Mouse (Mus musculus) A20 (cell line): ENCODE data around the gene Gnmt.

Experiments used
- DNase-seq: peaks from one replicate; pipeline ENCODE4 v3.0.0-alpha.2; 2011; ENCODE audit warnings: low read depth, low spot score

Gene Gnmt

DNA sequence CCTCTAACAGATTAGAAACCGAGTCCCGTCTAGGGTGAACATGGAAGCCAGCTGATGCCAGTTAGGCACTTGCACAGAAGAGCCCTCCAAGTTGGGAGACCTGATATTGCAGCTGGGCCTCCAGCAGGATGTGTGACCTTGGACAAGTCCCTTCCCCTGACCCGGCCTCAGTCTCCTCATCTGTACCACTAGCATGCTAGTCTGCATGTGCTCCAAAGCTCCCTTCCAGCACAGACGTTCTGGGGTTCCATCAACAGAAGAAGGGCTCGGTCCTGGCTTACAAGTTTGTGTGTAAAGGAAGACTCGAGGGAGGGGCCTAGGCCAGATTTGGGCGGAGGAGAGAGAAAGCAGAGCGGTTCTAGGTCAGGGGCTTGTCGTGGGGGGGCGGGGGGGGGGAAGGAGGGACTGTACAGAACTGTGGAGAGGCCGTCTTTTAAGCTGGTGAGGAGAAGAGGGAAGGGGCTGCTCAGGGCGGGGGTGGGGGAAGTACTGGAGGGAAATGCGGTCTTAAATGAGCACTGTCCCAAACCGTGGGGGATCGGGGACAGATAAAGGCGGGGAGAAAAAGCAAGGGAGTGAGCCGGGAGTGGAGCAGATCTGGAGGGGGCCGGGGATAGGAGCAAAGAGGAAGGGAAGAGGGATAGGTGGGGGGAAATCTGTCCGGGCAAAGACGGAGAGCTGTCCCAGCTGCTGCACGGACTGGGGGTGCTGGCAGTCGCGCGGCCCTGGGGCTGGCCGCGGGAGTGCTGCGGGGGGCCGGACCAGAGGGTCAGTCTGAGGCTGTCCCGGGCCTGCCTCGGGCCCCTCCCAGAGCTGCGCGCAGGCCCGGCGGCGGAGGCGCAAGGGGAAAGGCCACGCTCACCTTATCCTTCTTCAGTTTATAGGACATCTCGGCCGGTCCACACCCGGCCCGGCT lies 24.7 kb downstream of the Gnmt start:
- DNase-seq, result peak; percentile 37

DNA sequence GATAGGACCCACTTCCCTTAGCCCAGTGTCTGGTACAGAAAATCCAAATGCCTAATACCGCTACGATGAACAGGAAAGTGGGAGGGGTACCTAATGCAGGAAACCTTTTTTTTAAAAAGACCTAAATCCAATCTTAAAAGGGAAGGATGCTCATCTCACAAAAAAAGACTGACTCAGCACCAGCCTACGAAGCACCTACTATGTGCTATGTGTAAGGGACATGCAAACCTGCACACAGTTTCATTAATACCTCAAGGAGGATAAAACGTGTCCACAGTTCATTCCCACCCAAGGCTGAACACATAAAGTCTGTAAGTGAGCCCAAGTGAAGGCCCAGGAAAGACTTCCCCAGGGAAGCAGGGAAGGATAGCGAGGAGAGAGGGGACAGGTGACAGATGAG lies 26.5 kb downstream of the Gnmt start:
- DNase-seq, result no peak

DNA sequence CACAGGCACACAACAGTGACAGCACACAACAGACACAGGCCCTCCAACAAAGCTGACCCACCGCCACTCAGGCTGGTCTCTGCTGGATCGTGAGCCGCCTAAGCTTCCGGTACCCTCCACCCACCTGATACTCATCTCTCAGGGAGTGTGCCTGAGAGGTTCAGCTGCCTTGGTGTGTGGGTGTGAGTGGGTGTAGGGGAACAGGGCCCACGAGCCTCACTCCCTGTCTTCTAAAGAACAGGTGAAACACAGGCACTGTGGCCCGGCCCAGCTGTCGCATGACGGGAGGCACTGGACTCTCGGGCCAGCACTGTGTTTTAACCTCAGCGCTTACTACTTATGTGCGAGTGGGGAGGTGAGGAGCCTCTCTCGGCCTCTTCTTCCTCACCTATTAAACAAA lies 26.9 kb downstream of the Gnmt start:
- DNase-seq, result no peak

DNA sequence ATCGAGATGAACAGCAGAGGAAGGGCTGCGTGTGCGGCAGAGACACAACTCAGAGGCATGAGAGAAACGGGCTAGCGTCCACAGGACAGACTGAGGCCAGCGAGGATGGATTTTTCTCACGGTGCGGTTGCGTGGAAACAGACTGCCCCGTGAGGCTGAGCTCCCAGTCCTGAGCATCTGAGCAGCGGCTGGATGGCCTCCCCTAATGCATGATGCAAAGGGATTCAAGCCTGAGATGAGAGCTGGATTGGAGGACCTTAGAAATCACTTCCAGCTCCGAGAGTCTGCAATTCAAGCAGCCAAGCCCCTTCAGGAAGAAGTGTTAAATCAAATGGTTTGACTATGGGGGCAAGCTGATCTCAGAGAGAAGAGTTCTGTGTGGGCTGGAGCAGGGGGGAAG lies 27.5 kb downstream of the Gnmt start:
- no peak for DNase-seq

DNA sequence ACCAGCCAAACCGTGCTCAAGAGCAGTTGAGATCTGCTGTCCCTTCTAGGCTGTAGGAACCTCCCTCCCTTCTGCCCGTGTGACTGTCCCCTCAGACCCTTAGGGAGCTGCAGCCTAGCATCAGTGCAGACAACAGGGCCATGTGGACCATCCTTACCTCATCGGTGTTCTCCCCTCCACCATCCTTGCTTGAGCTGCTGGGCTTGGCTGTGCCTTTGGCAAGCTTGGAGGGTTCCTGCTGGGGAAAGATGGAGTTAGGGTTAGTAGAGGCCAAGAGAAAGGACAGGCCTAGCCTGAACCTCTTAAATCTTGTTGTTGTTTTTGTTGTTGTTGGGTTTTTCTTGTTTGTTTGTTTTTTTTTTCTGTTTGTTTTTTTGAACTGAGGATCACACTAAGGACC lies 29.1 kb downstream of the Gnmt start:
- no peak for DNase-seq

DNA sequence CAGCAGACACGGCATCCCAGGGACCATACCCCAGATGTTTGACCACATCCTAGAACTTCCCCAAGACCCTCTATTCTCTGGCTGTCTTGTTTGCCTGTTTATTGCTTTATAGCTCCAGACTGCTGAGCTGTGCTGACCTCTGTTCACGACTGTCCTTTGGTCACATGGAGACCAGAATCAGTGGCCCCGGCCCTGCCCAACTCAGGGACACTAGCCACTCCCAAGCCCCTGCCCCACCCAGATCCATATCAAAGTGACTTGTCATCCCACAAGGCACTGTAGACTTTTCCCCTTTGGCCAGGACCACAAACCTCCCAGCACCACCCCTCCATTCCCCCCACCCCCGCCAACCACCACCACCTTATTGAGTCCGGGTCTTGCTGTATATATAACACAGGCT lies 29.7 kb downstream of the Gnmt start:
- no peak for DNase-seq

DNA sequence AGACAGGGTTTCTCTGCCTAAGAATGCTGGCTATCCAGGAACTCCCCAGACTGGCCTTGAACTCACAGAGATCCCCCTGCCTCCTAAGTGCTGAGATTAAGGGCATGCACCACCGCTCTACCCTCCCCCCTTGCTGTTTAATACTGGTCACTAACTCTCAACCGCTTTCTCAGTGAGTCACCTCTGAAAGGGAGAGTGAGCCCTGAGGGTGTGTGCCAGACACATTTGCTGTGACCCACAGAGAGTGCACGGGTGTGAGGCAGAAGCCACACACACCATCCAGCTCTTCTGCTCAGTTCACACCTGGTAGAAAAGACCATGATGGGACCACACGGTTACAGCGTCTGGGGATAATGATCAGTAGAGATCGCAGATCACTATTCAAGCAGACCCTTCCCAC lies 30.5 kb downstream of the Gnmt start:
- DNase-seq, result no peak

DNA sequence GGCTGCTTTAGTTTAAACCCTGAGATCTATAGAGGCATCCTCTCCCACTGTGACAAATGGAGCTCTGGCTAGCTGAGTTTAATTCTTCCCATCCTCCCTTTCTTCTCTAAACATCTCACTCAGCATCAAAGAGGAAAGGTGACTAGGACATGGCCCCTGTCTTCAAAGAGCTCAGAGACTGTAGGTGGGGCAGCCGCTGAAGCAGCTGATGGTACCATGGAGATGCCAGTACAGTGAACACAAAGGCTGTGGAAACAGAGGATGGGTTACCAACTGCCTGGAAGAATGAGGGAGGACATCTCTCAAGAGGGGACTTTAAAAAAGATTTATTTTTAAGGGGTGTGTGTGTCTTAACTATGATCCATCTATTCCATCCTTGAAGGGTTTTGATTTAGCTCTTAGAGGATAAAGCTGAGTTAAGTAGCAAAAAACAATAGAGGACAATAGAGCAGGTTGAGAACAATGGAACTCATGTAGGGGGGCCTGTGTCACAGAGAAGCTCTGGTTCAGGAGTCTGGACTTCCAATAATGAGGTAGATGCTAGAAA lies 34.4 kb downstream of the Gnmt start:
- no peak for DNase-seq

DNA sequence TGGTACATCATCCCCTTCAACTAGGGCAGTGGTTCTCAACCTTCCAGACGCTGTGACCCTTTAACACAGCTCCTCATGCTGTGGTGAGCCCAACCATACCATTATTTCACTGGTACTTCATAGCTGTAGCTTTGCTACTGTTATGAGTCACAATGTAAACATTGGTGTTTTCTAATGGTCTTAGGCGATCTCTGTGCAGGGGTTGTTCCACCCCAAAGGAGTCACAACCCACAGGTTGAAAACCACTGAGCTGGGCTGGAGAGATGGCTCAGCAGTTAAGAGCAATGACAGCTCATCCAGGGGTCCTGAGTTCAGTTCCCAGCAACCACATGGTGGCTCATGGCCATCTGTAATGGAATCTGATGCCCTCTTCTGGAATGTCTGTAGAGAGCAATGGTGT lies 37.6 kb downstream of the Gnmt start:
- no peak for DNase-seq

DNA sequence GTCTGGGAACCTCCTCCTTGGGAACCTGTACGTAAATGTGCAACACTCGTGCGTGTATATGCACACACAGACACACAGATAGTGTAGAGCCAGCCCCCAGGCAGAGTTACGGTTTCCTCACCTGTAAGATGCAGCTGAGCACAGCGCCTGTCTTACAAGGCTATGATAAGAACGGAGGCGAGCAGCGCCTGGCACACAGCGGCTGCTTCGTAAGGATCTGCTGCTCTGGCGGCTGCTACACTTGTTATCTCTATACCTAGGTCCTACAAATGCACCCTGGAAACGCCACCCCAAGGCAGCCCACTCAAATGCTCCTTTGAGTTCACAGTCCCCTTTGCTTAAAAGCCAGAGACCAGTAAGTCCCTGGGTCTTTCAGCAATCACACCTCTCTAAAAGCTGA lies 38.3 kb downstream of the Gnmt start:
- DNase-seq, result no peak

DNA sequence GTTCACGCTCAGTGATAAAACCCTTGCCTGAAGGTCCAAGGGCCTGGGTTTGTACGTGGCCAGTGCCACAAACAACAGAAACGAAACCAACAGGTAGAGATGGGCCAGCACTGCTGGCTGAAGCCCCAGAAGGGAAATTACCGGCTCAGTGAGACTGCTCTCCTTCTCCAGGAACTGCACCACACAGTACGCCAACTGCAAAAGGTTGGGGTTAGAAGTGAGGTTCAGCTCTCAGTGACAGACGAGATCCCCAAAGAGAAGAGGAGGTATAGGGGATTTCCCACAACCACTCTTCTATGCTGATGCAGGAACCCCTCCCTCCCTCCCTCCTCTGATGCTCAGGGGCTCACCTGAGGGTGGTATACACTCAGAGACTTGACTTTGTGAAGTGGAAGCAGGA lies 43.1 kb downstream of the Gnmt start:
- no peak for DNase-seq

DNA sequence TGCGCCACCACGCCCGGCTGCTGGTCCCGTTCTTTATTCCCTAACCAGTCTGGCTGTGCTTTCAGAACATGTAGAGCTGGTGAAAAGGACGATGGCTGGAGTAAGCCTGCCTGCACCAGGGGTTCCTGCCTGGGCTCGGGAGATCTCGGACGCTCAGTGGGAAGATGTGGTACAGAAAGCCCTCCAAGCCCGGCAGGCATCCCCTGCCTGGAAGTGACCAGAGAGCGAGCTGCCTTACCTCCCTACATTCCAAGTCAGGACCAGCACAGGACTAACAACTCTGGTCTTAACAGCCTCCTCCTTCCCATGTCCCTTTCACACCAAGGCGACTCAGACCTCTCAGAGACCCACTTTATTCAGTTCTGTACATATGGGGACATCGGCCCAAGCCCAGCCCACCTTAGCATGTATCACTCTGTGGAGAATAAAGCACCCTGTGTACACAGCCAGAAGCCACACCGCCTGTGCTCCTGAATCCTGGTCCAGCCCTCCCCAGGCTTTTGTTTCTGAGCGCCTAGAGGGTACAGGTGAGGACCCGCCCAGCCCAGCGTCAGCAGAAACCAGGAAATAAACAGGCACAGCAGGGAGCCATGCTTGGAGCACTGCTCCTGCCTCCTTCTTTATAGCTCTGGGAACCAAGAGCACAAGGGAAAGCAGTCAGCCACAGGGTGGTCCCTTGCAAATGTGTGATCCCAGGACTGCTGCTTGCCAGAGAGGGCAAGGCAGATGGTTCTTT lies 46.1 kb downstream of the Gnmt start:
- no peak for DNase-seq

DNA sequence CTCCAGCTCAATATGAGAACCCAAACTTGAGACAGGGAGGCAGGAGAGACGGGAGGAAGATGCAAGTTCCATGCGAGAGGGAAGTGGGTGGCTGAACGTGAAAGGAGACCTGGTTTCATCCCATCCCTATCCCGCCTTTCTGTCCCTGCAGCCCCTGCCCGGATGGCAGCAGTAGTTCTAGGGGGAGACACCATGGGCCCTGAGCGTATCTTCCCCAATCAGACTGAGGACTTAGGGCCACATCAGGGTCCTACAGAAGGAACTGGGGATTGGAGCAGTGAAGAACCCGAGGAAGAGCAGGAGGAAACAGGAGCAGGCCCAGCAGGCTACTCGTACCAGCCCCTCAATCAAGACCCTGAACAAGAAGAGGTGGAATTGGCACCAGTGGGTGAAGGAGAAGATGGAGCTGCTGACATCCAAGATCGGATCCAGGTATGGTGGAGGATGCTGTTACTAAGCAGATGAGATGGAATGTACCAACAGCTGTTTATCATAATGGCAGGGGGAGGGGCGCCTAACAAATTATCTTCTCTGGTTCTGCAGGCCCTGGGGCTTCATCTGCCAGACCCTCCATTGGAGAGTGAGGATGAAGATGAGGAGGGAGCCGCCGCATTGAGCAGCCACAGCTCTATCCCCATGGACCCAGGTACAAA lies 47.4 kb downstream of the Gnmt start:
- DNase-seq, result peak; percentile 49

DNA sequence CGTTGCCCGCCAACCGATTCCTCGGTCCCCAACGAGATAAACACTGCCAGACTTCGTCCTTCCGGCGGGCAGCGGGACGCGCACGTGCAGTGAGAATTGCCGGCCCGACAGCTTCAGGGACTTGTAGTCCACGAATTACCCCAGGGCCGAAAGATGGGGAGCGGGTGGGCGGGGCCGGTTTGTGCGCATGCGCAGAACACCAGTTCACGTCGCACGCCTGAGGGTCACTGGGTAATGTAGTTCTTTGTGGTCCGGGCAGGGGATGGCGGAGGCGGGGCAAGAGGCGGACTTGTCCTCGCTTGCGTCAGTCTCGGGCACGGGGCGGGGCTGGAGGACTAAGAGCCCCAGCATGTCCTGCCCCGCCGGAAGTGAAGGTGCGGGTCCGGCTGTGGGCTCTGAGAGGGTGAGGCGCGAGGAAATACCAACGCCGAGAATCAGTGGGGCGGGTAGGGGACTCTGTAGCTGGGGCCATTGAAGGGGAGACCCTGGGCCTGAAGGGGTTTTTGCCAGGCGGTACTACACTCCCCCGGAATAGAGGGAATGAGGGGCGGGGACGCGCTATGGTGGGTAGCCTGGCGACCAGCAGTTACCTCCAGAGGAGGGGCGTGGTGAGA lies 48.1 kb downstream of the Gnmt start, which contains the start of gene Klhdc3:
Gene Klhdc3 (minus strand): TSS at position 155 of the 614 bp plus-strand sequence.
- peak; percentile 99 for DNase-seq

DNA sequence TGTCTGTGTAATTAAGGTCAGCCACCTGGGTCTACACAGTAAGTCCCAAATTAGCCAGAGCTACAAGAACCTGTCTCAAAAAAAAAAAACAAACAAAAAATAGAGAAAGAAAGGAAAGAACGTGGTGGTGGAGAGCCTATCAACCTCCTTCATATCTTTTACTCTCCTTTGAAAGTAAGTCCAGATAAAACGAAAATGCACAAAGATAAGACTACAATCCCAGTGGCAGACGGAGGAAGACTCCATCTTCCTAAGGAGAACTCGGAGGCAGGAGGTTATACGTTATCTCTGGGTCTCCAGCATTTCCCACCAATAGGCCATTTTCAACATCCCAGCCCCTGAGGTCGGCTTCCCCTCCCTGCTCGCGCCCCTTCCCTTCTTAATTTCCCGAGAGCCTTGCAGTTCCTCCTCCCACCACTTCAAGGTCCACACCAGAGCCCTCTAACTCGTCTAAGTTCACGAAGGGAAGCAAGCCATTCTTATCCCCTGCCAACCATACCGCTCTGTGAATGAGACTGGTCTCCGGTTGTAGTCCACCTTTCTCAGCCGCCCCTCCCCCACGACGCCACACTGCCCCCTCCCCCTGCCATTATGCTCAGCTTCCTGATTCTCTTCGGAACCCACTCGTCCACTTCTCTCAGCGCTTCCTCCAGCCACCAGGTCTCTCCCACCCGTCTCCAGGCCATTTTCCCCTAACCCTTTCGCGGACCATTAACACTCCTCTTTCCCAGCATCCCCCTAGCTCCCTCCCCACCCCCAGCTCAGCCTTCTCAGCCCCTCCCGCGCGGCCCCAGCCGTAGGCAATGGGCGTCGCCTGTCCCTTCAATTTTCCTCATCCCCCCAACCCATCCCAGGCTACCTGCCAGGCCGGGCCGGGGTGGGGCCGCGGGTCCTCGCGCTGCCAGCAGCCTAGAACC lies 48.9 kb downstream of the Gnmt start:
- peak; percentile 75 for DNase-seq

DNA sequence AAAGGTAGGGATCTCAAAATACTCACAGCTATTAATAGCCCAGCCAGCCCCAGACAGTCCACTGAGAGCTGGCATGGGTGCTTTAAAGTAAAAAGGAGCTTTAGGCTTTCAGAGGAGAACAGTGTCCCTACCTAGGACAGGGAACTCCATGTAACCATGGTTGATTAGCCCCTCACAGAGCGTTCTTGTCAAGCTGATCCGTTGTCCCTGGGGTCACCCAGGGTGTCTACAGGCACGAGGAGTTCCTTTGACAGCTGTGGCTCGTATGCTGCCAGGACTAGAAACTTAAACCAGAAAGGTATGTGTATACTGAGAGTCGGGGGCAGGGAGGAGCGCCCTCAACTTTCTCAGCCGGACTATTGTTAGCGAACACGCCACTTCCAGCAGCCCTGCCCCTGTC lies 50.1 kb downstream of the Gnmt start:
- no peak for DNase-seq

DNA sequence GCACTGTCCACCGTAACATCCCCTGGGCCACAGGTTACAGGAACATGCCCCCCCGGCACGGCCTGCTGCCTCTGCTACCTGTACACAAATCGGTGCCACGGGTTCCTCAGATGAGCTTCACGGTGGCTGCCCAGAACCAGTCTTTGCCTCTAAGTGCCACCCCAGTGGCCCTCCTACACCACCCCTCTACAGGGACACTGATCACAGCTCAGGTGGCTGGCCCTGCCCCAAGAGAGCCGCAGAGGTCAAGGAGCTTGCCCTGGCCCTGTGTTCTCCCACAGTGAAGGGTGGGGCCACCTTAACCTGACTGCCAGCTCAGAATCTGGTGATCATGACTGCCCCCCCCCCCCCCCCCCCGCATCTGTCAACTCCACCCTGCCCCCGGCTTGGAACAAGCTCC lies 50.6 kb downstream of the Gnmt start, which contains the start of gene Mea1:
Gene Mea1 (plus strand): TSS at position 378 of the 400 bp plus-strand sequence.
- DNase-seq, result no peak
